Mouse (Mus musculus) olfactory bulb, adult 2 months (tissue): Measurements from ENCODE around the gene Abcf3. TPM values are rescaled to one million over a fixed set of nuclear protein-coding genes. Genes with fewer than 3 reads are reported as not detected.
A peak's percentile ranks its signal among the peaks of the same experiment; 100 is the strongest.

Experiments
- H3K27ac ChIP-seq: fragments of 200-500 bp; 2 replicates; pipeline ENCODE4 v1.5.1; 2012; ENCODE audit warnings: low read depth, low read length; ENCODE audit not compliant: insufficient read depth
- H3K4me1 ChIP-seq: fragments of 200-500 bp; 2 replicates; pipeline ENCODE4 v1.6.1; 2012; ENCODE audit warnings: low read length; ENCODE audit not compliant: control insufficient read depth, insufficient read depth
- H3K4me3 ChIP-seq: fragments of 200-500 bp; 2 replicates; pipeline ENCODE4 v1.5.1; 2012; ENCODE audit warnings: mild to moderate bottlenecking, low read depth, low read length, moderate library complexity; ENCODE audit not compliant: insufficient read depth
- CTCF ChIP-seq: fragments of 200-500 bp; IDR thresholded peaks from 2 replicates; pipeline ENCODE4 v1.5.1; 2012; ENCODE audit warnings: low read depth, mild to moderate bottlenecking, low read length, moderate library complexity; ENCODE audit not compliant: insufficient read depth
- POLR2A ChIP-seq: fragments of 200-500 bp; IDR thresholded peaks from 2 replicates; pipeline ENCODE4 v1.6.1; 2012; ENCODE audit warnings: mild to moderate bottlenecking, low read depth, low read length, moderate library complexity; ENCODE audit not compliant: insufficient read depth
- WGBS: fragments of 180-500 bp; shearing (Covaris S2); methylation state at CpG from one replicate; pipeline ENCODE4 v1.1.7; 2018; 5-methylcytosine and 5-hydroxymethylcytosine counted together
- polyA plus RNA-seq: library from polyadenylated mRNA; stranded (reverse); fragments of >200 nt; gene quantifications from 2 replicates; pipeline ENCODE4 v1.2.4, GENCODE M21; 2012; ENCODE audit warnings: low replicate concordance; ENCODE audit not compliant: missing spikeins, insufficient read depth, insufficient read length

Gene Abcf3
- polyA plus RNA-seq, 1 experiment, result not detected

GRCm38 (mm10) chr16:20537601-20538320 is 10.6 kb upstream of the Abcf3 start:
- 21% methylated on average over 6 of the region's 6 CpGs for WGBS
- H3K4me1 ChIP-seq, result peaks cover 14% of the 10 kb centered on the region
- TF ChIP-seq CTCF (no peak), POLR2A (no peak)
- no peak overlapping the region for H3K27ac ChIP-seq
- peak overlapping the region; percentile 42 for H3K4me3 ChIP-seq

GRCm38 (mm10) chr16:20539649-20540048 is 8.7 kb upstream of the Abcf3 start:
- WGBS, result 73% methylated on average over 3 of the region's 3 CpGs
- Histone ChIP-seq H3K4me3 (no peak overlapping the region), H3K27ac (no peak overlapping the region), H3K4me1 (peaks cover 14% of the 10 kb centered on the region)
- TF ChIP-seq POLR2A (no peak), CTCF (no peak)

- WGBS, result 83% methylated on average over 4 of the region's 4 CpGs
- Histone ChIP-seq H3K27ac (no peak overlapping the region), H3K4me1 (peaks cover 14% of the 10 kb centered on the region), H3K4me3 (no peak overlapping the region)
- TF ChIP-seq CTCF (no peak), POLR2A (no peak)
Measured at GRCm38 (mm10) chr16:20540438-20540837, 7.9 kb upstream of the Abcf3 start.

- Histone ChIP-seq H3K4me3 (no peak overlapping the region), H3K4me1 (peaks cover 3% of the 10 kb centered on the region; the same call in 1 of the 2 replicates), H3K27ac (no peak overlapping the region)
- no peak for TF ChIP-seq CTCF
- no peak for TF ChIP-seq POLR2A
- 90% methylated on average over 10 of the region's 10 CpGs for WGBS
Measured at GRCm38 (mm10) chr16:20545696-20546095, 2.7 kb upstream of the Abcf3 start.

GRCm38 (mm10) chr16:20547423-20547822 is 954 bp upstream of the Abcf3 start:
- H3K27ac ChIP-seq, result no peak overlapping the region
- no peak overlapping the region for H3K4me3 ChIP-seq
- WGBS, result 52% methylated on average over 5 of the region's 5 CpGs

GRCm38 (mm10) chr16:20549161-20549560 is 784 bp downstream of the Abcf3 start:
- 46% methylated on average over 9 of the region's 9 CpGs for WGBS
- Histone ChIP-seq H3K4me1 (peaks cover 3% of the 10 kb centered on the region; the same call in 1 of the 2 replicates), H3K4me3 (peak overlapping the region; percentile 80), H3K27ac (no peak overlapping the region)
- TF ChIP-seq POLR2A (no peak), CTCF (no peak)

More at GRCm38 (mm10) chr16:20547423-20547822, 954 bp upstream of the Abcf3 start:
- TF ChIP-seq POLR2A (no peak), CTCF (no peak)
- peaks cover 3% of the 10 kb centered on the region; the same call in 1 of the 2 replicates for H3K4me1 ChIP-seq

GRCm38 (mm10) chr16:20551691-20552090 is 3.3 kb downstream of the Abcf3 start:
- Histone ChIP-seq H3K27ac (no peak overlapping the region), H3K4me1 (peaks cover 3% of the 10 kb centered on the region; the same call in 1 of the 2 replicates), H3K4me3 (no peak overlapping the region)
- 95% methylated on average over 5 of the region's 5 CpGs for WGBS
- no peak for TF ChIP-seq CTCF
- TF ChIP-seq POLR2A, result no peak

GRCm38 (mm10) chr16:20552594-20552993 is 4.2 kb downstream of the Abcf3 start:
- 61% methylated on average over 1 of the region's 1 CpGs for WGBS

GRCm38 (mm10) chr16:20555000-20555399 is 6.6 kb downstream of the Abcf3 start:
- H3K4me1 ChIP-seq, result no peaks in the 10 kb centered on the region
- no peak for TF ChIP-seq POLR2A
- no peak overlapping the region for H3K4me3 ChIP-seq
- WGBS, result 86% methylated on average over 6 of the region's 6 CpGs
- no peak overlapping the region for H3K27ac ChIP-seq

More at GRCm38 (mm10) chr16:20552594-20552993, 4.2 kb downstream of the Abcf3 start:
- TF ChIP-seq CTCF (no peak), POLR2A (no peak)
- no peak overlapping the region for H3K27ac ChIP-seq
- no peak overlapping the region for H3K4me3 ChIP-seq
- H3K4me1 ChIP-seq, result peaks cover 3% of the 10 kb centered on the region; the same call in 1 of the 2 replicates
